Mouse (Mus musculus): ENCODE measurements around the gene Hoxc6.

The Hoxc6 gene

DNA sequence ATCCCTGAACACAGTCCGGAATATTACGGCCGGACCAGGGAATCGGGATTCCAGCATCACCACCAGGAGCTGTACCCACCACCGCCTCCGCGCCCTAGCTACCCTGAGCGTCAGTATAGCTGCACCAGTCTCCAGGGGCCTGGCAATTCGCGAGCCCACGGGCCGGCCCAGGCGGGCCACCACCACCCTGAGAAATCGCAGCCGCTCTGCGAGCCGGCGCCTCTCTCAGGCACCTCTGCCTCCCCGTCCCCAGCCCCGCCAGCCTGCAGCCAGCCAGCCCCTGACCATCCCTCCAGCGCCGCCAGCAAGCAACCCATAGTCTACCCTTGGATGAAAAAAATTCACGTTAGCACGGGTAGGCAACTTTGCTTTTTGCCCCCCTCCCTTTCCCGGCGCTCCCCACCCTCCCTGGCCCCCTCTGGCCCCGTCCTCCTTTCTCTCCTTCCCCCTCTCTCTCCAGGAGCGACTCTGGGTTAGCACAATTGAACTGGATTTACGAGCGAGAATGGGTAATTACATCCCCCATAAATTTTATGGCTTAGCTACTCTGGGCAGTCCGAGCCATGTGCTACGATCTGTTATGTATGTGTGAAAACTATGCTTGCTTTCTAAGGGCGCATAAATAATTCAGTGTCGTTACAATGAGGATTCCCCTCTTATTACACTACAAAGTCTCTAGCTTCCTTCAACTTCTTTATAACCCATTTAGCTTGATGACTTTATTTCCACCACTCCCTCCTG, 36.9 kb downstream of the Hoxc6 start:
- no peak for ATAC-seq (ENCODE audit: insufficient number of reproducible peaks, low FRiP score, low TSS enrichment)

GRCm38 (mm10) chr15:103035548-103035881, 37.5 kb downstream of the Hoxc6 start:
- no peak for ATAC-seq (ENCODE audit: insufficient number of reproducible peaks, low FRiP score, low TSS enrichment)

DNA sequence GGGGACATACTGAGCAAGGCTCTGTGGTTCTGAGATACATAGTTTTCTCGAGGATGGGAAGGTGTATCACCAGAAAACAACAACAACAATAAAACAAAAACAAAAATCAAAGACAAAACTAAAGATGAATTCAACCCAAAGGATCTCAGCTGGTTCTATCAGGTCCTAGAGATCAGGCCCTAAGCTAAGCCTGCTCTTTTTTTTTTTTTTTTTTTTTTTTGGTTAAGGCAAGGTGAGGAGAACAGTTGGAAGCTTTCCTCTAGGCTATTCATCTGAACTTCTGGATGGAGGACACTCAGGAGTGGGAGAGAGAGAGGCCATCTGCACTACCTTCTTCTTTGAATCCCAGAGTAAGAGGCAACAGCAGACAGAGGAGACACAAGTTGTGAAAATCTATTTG, 39.5 kb downstream of the Hoxc6 start:
- no peak for ATAC-seq (ENCODE audit: insufficient number of reproducible peaks, low FRiP score, low TSS enrichment)

DNA sequence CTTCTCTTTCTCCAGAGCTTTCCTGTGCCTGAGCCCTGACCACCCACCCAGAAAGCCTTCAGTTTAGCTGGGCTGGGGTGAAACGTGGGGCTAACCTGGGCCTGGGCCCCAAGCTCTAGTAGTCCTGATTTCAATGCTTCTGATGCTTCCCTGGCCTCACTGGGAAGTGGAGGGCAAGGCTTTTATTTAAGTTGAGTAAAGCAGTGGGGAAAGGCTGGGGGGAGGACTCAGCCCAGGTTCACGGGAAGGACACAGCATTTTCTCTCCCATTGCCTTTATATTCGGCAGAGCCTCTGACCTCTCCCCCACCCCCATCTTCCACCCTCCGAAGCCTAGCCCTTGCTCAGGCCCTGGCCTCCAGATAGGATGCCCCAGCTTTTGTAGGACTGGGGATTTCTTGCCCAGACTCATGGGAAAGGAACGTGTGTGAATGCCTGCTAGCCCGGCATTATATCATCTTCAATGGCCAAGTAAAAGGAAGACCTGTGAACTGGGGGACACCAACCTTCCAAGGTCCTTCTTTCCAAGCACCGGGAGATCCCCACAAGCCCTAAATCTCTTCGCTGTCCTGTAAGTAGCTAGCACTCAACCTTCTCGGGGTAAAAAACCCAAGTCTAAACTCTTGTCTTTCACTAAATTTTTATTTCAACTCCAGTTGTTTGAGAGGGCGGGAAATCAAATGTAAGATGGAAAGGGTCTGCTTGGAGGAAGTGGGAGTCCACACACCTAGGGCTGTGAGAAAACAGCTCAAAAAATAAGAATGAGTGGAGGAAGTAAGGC, 40.8 kb downstream of the Hoxc6 start:
- ATAC-seq (ENCODE audit: insufficient number of reproducible peaks, low FRiP score, low TSS enrichment): no peak

DNA sequence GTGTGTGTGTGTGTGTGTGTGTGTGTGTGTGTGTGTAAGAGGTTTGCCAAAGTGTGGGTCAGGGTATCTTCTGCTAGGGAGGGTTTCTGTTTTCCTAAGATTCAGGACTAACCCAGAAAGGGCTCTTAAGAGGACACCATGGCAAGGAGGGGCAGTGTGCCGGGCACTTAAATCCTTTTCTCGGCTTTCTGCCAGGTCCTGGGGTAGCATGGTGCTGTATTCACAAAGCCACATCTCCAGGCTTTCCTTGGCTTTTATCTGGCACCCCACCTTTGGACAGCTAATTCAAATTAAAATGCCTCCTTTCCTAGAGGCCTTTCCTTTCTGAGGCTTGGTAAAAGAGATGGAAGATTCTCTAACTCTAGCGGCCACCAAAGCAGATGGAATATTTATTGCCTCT, 41.6 kb downstream of the Hoxc6 start:
- no peak for ATAC-seq (ENCODE audit: insufficient number of reproducible peaks, low FRiP score, low TSS enrichment)

DNA sequence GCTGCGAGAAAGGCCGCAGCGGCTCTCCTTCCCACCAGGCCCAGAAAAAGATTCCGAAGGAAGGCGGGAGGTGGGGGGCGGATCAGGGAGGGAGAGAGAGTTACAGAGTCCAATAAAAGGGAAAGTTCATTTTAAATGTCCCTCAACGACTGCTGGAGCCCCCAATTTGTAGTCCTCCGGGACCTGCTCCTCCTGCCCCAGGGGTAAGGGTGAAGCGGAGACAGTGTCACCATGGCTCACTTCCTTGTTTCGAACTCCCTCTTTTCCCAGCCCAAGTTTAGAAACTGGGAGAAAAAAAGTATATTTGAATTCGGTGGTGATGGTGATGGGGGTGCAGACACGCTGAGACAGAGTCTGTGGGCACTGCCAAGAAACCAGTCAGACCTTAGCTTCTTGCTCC, 42.5 kb downstream of the Hoxc6 start:
- no peak for ATAC-seq (ENCODE audit: insufficient number of reproducible peaks, low FRiP score, low TSS enrichment)

DNA sequence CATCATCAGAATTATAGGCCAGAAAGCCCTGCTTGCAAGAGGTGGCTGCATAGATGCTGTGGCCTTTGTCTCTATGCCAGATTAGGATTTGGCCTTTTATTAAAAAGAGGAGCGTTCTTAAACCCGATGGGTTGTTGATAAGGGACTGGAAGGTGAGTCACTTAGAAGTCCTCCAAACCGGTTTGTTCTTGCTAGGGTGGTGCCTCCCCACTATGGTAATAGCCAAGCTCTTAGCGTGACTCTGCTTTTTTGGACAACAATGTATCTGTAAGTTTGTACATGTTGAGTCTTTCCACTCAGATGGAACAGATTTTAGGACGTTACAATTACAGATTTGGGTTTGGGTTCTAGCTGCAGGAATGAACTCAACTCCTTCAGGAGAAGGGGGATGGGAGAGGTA, 43.6 kb downstream of the Hoxc6 start:
- ATAC-seq (ENCODE audit: insufficient number of reproducible peaks, low FRiP score, low TSS enrichment): no peak

- ATAC-seq (ENCODE audit: insufficient number of reproducible peaks, low FRiP score, low TSS enrichment): no peak
Observed at GRCm38 (mm10) chr15:103042209-103042608, 44.2 kb downstream of the Hoxc6 start.

DNA sequence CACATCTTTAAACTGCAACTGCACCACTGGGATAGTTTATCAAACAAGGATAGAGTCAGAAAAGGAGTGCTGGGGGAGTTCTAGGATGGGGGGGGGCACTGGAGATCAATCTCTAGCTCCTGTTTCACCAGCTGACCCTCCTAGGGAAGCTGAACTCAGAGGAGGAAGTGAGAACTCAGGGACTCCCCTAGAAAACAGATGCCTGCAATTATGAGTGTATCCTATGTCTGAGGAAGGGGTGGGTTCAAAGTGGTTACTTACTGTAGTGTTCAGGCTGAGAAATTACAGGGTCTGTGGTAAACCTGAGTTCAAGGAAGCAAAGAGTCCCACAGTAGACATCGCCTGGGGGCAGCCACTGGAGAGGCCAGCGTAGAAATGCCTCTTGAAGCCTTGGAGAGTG, 53.6 kb downstream of the Hoxc6 start:
- no peak for ATAC-seq (ENCODE audit: insufficient number of reproducible peaks, low FRiP score, low TSS enrichment)

DNA sequence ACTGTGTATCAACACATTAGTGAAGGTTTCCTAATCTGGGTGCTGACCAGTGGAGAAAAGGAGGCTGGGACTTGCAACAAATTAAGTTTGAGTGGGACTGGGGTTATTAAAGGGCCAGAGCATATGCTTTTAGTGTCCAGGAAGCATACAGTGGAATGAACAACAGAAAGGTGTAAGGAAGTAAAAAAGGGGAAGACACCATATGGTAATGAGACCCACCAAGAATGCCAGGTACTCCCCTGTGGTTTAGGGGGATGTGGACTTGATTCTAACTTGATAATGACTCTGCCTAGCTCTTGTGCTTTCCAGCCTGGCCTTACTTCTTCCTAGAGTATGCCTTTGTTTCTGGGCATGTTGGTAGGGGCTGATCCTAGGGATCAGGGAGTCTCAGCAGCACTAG, 55.2 kb downstream of the Hoxc6 start:
- ATAC-seq (ENCODE audit: insufficient number of reproducible peaks, low FRiP score, low TSS enrichment): no peak

- ATAC-seq (ENCODE audit: insufficient number of reproducible peaks, low FRiP score, low TSS enrichment): no peak
Observed at GRCm38 (mm10) chr15:103056396-103056795, 58.3 kb downstream of the Hoxc6 start.

DNA sequence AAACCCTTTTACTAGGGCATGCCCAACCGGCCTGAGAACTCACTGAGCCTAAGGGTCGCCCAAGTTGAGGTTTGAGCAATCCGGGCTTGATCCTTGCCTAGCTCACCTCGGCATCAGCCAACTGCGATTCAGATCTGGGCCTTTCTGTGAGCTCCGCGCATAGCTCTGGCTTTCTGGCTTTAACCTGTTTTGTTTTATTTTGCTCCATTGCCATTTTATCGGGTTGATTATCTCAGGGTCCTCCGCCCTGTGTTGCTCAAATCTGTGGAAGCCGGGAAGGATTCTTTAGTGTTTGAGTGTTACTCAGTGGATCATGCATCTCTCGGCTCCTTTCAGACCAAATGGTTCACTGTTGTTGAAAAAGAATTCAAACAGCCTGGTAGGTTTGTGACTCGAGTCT, 60.7 kb downstream of the Hoxc6 start:
- no peak for ATAC-seq (ENCODE audit: insufficient number of reproducible peaks, low FRiP score, low TSS enrichment)

DNA sequence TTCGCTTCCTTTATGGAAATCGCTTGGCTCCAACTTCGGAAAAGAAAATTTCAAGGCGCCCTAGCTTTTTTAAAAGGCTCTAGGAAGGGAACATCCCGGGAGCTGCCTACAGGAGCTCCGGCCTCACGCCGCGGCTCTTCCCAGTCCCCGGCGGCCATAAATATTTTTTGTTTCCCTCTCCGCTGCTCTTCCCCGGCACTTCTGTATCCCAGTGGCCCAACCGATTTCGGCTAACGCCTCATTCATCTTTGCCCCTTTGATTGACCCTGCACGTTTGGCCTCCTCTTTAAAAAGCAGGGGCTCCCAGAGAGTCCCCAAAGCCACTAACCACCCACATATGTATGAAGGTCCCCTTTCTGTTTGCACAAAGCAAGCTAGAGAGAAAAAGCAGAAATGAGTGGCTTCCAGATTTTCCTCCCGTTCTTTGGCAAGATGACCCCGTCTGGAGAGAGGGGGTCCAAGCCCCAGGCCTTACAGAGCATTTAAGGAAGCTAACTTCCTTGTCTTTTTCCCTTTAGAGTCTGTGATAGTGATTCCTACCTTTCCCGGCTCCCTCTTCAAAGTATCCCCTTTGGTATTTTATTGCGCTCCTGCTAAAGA, 61.4 kb downstream of the Hoxc6 start:
- no peak for ATAC-seq (ENCODE audit: insufficient number of reproducible peaks, low FRiP score, low TSS enrichment)

DNA sequence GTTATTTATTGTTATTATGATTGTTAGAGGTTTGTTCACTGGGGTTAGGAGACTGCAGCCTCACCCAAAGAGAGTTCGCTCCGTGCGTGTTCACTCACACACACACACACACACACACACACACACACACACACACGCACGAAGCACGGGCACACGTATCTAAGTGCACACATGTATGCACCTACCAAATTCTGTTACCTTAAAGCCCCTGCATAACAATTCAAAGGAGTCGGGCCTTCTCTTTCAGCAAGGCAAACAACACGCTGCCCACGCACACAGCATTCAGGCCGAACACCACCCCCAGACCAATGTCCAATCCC, 61.9 kb downstream of the Hoxc6 start:
- no peak for ATAC-seq (ENCODE audit: insufficient number of reproducible peaks, low FRiP score, low TSS enrichment)

DNA sequence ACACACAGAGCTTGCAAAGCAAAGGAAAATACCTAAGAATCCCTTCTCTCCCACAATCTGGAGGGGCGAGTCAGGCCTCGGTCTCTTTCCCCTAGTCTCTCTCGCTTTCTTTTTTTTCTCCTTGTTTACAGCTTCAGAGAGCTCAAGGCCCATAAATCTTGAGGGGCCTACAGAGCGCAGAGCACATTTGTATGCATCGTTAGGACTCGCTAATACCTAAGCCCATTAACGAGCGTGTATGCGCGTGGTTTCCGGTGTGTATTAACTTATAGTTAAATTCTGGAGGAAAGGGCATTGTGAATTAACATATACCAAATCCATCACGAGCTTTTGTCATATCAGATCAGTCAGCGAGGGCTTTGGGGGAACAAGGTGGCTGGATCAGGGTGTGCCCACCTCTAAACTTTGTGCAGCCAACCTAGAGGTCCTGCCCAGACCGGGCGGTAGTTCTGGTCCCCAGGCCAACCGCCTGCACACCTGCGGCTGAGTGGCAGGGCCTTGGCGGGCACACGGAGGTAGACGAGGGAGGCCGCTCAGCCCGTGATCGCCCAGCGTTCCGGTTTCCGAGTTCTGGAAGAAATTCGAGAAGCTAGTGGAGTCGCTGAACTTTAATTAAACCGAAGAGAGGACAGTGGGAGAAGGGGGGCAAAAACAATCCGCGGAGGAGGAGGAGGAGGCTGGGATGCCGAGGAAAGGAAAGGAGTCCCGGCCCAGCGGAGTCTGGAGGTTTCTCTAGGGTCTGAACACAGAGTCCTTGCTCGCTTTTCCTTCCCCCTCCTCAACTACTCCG, 62.5 kb downstream of the Hoxc6 start:
- ATAC-seq (ENCODE audit: insufficient number of reproducible peaks, low FRiP score, low TSS enrichment): no peak

DNA sequence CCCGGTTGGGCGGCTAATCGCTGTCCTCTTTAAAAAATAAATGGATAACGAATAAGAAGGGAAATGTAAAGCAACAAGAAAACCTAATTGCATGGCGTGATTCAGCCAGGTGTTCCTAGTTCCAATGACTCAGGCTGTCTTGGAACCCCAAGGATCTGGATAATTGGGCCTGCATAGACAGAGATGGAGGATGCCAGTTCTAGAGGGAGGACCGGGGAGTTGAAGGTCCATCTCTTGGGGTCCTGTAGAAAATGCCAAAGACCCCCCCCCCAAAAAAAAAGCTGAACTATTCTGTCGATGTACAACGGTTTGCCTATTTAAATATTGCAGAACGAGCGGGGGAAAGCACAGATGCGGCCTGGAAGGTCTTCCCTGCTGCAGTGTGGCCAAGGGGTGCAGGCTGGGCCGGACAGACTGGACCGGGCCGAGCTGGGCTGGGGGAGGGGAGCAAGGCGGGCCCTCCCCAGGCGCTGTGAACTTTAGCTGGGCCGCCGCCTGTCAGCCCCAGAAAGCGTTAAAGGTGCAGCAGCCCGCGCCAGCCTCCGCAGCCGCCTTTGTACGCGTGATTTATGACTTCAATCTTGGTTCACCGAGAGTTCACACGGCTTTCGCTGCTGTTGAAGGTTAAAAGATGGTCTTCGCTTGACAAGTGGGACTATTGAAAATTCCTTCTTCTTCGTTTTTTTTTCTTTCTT, 63.2 kb downstream of the Hoxc6 start:
- no peak for ATAC-seq (ENCODE audit: insufficient number of reproducible peaks, low FRiP score, low TSS enrichment)
